Mouse (Mus musculus) hindbrain, postnatal 0 days (tissue): Measurements from ENCODE around the gene Gpr88. TPM values are rescaled to one million over a fixed set of nuclear protein-coding genes. Genes with fewer than 3 reads are reported as not detected.

Source experiments
- ATAC-seq: fragments of 200-750 bp; cut with Nextera tagmentation; 2 replicates; pipeline ENCODE4 v1.8.0; 2017; ENCODE audit warnings: mild to moderate bottlenecking, moderate TSS enrichment, moderate library complexity
- DNase-seq: peaks from one replicate; pipeline ENCODE4 v3.0.0-alpha.2; 2015; ENCODE audit warnings: low spot score
- H3K27ac ChIP-seq: fragments of 300-500 bp; sonication (generic); 2 replicates; pipeline ENCODE4 v1.5.1; 2014; ENCODE audit warnings: mild to moderate bottlenecking
- H3K27me3 ChIP-seq: fragments of 300-500 bp; sonication (generic); 2 replicates; pipeline ENCODE4 v1.6.1; 2014; ENCODE audit warnings: low read length, mixed read lengths; ENCODE audit not compliant: insufficient read depth
- H3K36me3 ChIP-seq: fragments of 300-500 bp; sonication (generic); 2 replicates; pipeline ENCODE4 v1.6.1; 2014; ENCODE audit warnings: low read length, mixed read lengths; ENCODE audit not compliant: insufficient read depth
- H3K4me1 ChIP-seq: fragments of 300-500 bp; sonication (generic); 2 replicates; pipeline ENCODE4 v1.6.1; 2014; ENCODE audit warnings: antibody characterized with exemption, low read length, mixed read lengths; ENCODE audit not compliant: insufficient read depth
- H3K4me2 ChIP-seq: fragments of 300-500 bp; sonication (generic); 2 replicates; pipeline ENCODE4 v1.6.1; 2014; ENCODE audit warnings: low read depth, mild to moderate bottlenecking, low read length, moderate library complexity, mixed read lengths
- H3K4me3 ChIP-seq: fragments of 300-500 bp; sonication (generic); 2 replicates; pipeline ENCODE4 v1.5.1; 2014; ENCODE audit warnings: low read length
- H3K9ac ChIP-seq: fragments of 300-500 bp; sonication (generic); replicated peaks from 2 replicates; pipeline ENCODE4 v1.6.1; 2014; ENCODE audit warnings: mild to moderate bottlenecking, low read length, moderate library complexity, mixed read lengths
- H3K9me3 ChIP-seq: fragments of 300-500 bp; sonication (generic); 2 replicates; pipeline ENCODE4 v1.6.1; 2016; ENCODE audit warnings: low read length, mixed read lengths
- CTCF ChIP-seq: IDR thresholded peaks from 2 replicates; pipeline ENCODE4 v1.5.1; 2016; ENCODE audit warnings: antibody characterized with exemption, control low read depth, low read depth
- WGBS: fragments of 180-500 bp; shearing (Covaris S2); extraction: QIAGEN DNeasy Blood & Tissue Kit; methylation state at CpG from one replicate; pipeline ENCODE4 v1.1.7; 2014; 5-methylcytosine and 5-hydroxymethylcytosine counted together
- polyA plus RNA-seq: library from polyadenylated mRNA; unstranded; fragments of >200 nt; fragmentation: Nextera tagmentation; extraction: Ambion mirVana; gene quantifications from 2 replicates; pipeline ENCODE4 v1.2.1, GENCODE M21; 2015
- total RNA-seq: library from RNA; depleted of rRNA; stranded (reverse); fragments of >200 nt; gene quantifications from 2 replicates; pipeline ENCODE4 v1.2.3, GENCODE M21; 2014

Gene Gpr88
- total and polyA plus RNA-seq, 2 experiments from 2014 or later = 4.6 to 22.9 TPM

DNA sequence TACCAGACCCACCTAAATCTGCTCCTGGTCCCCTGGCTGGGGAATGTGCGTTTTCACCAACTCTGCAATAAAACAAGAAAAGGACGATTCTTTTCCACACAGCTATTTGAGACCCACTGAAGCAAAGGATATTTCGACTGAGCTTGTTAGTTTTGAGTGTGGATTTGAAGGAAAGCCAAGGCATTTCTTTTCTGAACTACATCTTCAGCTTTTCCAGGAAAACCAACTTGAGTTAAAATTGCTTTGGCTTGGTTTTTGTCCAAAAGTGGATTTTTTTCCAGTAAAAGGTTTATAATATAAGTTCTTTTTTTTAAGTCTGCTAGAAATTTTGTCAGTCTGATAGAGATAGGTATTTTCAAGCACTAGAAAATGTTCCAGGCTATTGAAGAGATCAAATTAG is 13.1 kb upstream of the Gpr88 start:
- H3K4me3 ChIP-seq = no peak overlapping the region
- H3K4me2 ChIP-seq = no peak overlapping the region
- H3K27ac ChIP-seq = no peak overlapping the region
- DNase-seq = no peak
- no peaks in the 10 kb centered on the region for H3K9me3 ChIP-seq
- H3K36me3 ChIP-seq = no peaks in the 10 kb centered on the region
- ATAC-seq = no peak
- no peak overlapping the region for H3K9ac ChIP-seq
- no peak for TF ChIP-seq CTCF
- no peaks in the 10 kb centered on the region for H3K4me1 ChIP-seq
- H3K27me3 ChIP-seq = no peaks in the 10 kb centered on the region
- WGBS = 68% methylated on average over 3 of the region's 3 CpGs

DNA sequence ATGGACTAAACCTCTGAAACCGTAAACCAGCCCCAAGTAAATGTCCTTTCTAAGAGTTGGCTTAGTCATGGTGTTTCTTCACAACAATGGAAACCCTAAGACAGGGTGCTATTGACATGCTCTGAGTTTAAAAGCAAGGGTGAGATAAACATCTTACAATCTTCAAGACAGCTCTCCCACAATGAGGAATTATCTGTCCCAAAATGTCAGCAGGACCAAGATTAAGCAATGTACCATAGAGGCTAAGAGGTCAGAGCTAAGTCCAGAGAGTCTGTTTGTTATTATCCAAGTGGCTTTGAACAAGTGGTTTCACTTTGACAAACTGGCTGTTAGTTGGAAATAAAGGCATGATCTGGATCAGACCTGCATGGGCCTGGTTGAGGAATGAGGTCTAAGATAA is 10.7 kb upstream of the Gpr88 start:
- Histone ChIP-seq H3K4me3 (no peak overlapping the region), H3K4me2 (no peak overlapping the region), H3K36me3 (no peaks in the 10 kb centered on the region), H3K9ac (no peak overlapping the region), H3K4me1 (no peaks in the 10 kb centered on the region), H3K27ac (no peak overlapping the region), H3K27me3 (no peaks in the 10 kb centered on the region), H3K9me3 (no peaks in the 10 kb centered on the region)
- no peak for TF ChIP-seq CTCF
- ATAC-seq = no peak
- DNase-seq = no peak
- 88% methylated on average over 1 of the region's 1 CpGs for WGBS

- TF ChIP-seq CTCF = no peak
- DNase-seq = peak; percentile 15
- 71% methylated on average over 5 of the region's 5 CpGs for WGBS
- Histone ChIP-seq H3K27ac (no peak overlapping the region), H3K36me3 (no peaks in the 10 kb centered on the region), H3K9me3 (no peaks in the 10 kb centered on the region), H3K4me2 (no peak overlapping the region), H3K4me3 (no peak overlapping the region), H3K27me3 (no peaks in the 10 kb centered on the region), H3K4me1 (no peaks in the 10 kb centered on the region), H3K9ac (no peak overlapping the region)
- no peak for ATAC-seq
Measured at GRCm38 (mm10) chr3:116263061-116263460, 9.8 kb upstream of the Gpr88 start.

- no peak for TF ChIP-seq CTCF
- no peak overlapping the region for H3K4me2 ChIP-seq
- H3K36me3 ChIP-seq = no peaks in the 10 kb centered on the region
- no peak overlapping the region for H3K27ac ChIP-seq
- DNase-seq (no peak), ATAC-seq (no peak)
- 47% methylated on average over 5 of the region's 5 CpGs for WGBS
- H3K9ac ChIP-seq = no peak overlapping the region
- H3K4me1 ChIP-seq = peaks cover 11% of the 10 kb centered on the region; the same call in 1 of the 2 replicates
- no peak overlapping the region for H3K4me3 ChIP-seq
- H3K9me3 ChIP-seq = no peaks in the 10 kb centered on the region
- no peaks in the 10 kb centered on the region; the same call in 1 of the 2 replicates for H3K27me3 ChIP-seq
Measured at GRCm38 (mm10) chr3:116256104-116256503, 2.8 kb upstream of the Gpr88 start.

DNA sequence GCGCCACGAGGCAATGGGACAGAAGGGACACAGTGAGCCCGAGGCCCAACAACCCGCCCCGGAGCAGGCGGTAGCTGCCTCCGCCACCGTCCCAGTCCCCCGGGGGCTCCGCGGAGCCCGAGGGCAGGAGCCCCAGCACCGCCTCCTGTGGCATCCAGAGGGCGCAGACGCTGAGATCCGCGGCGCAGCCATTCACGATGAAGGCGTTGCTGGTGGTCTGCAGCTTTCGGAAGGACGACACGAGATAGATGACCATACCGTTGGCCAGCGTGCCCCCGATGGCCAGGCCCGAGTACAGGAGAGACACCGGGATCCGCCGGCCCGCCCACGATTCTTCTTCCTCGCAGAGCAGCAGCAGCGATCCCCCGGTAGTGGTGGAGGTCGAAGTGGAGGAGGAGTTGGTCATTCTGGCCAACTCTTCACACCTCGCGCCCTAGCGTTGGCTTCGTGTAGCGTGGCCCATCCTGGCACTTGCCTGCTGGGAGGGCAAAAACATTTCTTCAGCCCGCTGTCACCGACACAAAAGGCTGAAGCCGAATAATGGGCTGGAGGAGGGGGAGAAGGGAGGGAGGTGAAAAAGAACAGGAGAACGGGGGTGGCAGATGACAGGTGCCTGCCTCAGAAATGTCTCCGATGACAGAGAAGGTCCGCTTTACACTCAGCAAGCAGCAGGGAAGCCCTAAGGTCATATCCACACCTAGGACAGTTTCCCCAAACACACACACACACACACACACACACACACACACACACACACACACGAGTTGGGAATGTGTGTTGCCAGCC is 855 bp downstream of the Gpr88 start:
- Histone ChIP-seq H3K27me3 (no peaks in the 10 kb centered on the region; the same call in 1 of the 2 replicates), H3K27ac (peak overlapping the region; percentile 62; the same call in 1 of the 2 replicates), H3K36me3 (no peaks in the 10 kb centered on the region), H3K9ac (peak overlapping the region; percentile 61), H3K4me3 (peak overlapping the region; percentile 54), H3K9me3 (no peaks in the 10 kb centered on the region), H3K4me2 (peak overlapping the region; percentile 96), H3K4me1 (peaks cover 11% of the 10 kb centered on the region; the same call in 1 of the 2 replicates)
- DNase-seq (peak; percentile 68), ATAC-seq (peak; percentile 65)
- under 1% methylated on average over 48 of the region's 48 CpGs for WGBS
- TF ChIP-seq CTCF = peak; percentile 47

DNA sequence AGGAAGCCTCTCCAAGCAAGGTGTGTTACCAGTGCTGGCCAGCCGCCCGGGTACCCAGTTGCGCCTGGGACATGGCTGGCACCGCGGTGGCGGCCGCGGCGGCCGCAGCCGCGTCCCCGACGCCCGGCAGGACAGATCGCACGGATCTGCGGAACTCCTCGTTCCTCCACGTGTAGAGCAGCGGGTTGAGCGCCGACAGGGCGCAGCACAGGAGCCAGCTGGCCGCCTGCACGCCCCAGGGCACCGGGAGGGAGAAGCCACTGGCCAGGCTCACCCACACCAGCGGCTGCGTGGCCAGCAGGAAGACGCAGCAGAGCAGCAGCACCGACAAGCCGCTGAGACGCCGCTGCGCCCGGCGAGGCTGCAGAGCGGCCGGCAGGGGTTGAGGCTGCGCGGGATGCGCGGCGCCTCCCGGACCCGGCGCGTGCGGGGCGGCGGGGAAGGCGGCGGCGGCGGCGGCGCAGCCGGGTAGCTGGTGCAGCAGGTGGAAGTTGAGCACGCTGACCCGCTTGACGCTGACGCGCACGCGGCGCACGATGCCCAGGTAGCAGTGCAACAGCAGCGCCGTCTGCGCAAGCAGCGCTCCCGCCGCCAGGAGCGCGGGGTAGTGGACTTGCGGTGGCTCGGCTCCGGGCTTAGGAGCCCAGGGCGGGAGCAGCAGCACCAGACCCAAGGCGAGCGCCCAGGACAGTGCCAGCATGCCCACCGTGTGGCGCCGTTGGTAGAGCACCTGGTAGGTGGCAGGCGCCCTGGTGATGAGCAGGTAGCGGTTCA is 1.6 kb downstream of the Gpr88 start:
- DNase-seq (peak; percentile 78), ATAC-seq (peak; percentile 74)
- Histone ChIP-seq H3K4me2 (peak overlapping the region; percentile 96), H3K9ac (peak overlapping the region; percentile 61), H3K27me3 (no peaks in the 10 kb centered on the region; the same call in 1 of the 2 replicates), H3K4me1 (peaks cover 11% of the 10 kb centered on the region; the same call in 1 of the 2 replicates), H3K4me3 (peak overlapping the region; percentile 54), H3K36me3 (no peaks in the 10 kb centered on the region), H3K27ac (peak overlapping the region; percentile 62; the same call in 1 of the 2 replicates), H3K9me3 (no peaks in the 10 kb centered on the region)
- WGBS = under 1% methylated on average over 66 of the region's 86 CpGs
- TF ChIP-seq CTCF = peak; percentile 26; the same call in 1 of the 2 replicates
